Mouse (Mus musculus) embryonic stem cell, embryonic (primary cell): ENCODE results near the gene Cyp39a1.

Experiments used
- CTCF ChIA-PET, 4 experiments: fragments of 300-600 bp in 2 of 4; fragments of 350-600 bp in 2 of 4; sonication (Branson Sonifier 250); formaldehyde crosslinking; loops; one replicate each; lab custom pipeline; 2022; ENCODE audit warnings: inconsistent platforms in 2 of 4; lab: Charles Lee
- POLR2A ChIA-PET, 4 experiments: fragments of 300-600 bp in 2 of 4; fragments of 350-600 bp in 2 of 4; sonication (Branson Sonifier 250); formaldehyde crosslinking; loops; one replicate each; lab custom pipeline; 2022; ENCODE audit warnings: antibody characterized with exemption in 4 of 4, inconsistent platforms in 1 of 4; lab: Charles Lee

Gene Cyp39a1

GRCm38 (mm10) chr17:43724480-43724879, 57.3 kb downstream of the Cyp39a1 start:
- CTCF ChIA-PET = interaction anchor here in 1 of 4 experiments (0.6 kb wide), 1 partner anchor 159 kb away, joined by 4 read pairs; no protein-coding TSS in a partner anchor

GRCm38 (mm10) chr17:43731327-43731726, 64.1 kb downstream of the Cyp39a1 start:
- POLR2A ChIA-PET = no interaction called here
- CTCF ChIA-PET = no interaction called here

More at GRCm38 (mm10) chr17:43724480-43724879, 57.3 kb downstream of the Cyp39a1 start:
- POLR2A ChIA-PET = no interaction called here

GRCm38 (mm10) chr17:43731976-43732375, 64.8 kb downstream of the Cyp39a1 start:
- ChIA-PET CTCF (no interaction called here), POLR2A (no interaction called here)

- ChIA-PET CTCF (interaction anchor here in 1 of 4 experiments (0.6 kb wide), 1 partner anchor 1432 kb away, joined by 3 read pairs; no protein-coding TSS in a partner anchor), POLR2A (interaction anchor here in 2 of 4 experiments (0.6 kb wide), 2 partner anchors 371 to 467 kb away, joined by 4 to 5 read pairs; partner anchors contain the start of gene Enpp4 (in 1 of the 2))
Observed at GRCm38 (mm10) chr17:43734252-43734651, 67.0 kb downstream of the Cyp39a1 start.

GRCm38 (mm10) chr17:43743933-43744332, 76.7 kb downstream of the Cyp39a1 start:
- POLR2A ChIA-PET = interaction anchor here in 2 of 4 experiments (0.6 to 1.0 kb wide), 2 partner anchors 13 to 362 kb away, joined by 3 read pairs; no protein-coding TSS in a partner anchor
- CTCF ChIA-PET = no interaction called here

- CTCF ChIA-PET = interaction anchor here in 1 of 4 experiments (0.7 kb wide), 1 partner anchor 140 kb away, joined by 7 read pairs; no protein-coding TSS in a partner anchor
- POLR2A ChIA-PET = interaction anchor here in 2 of 4 experiments (0.6 to 1.0 kb wide), 3 partner anchors 13 to 362 kb away, joined by 3 to 4 read pairs (median 3); no protein-coding TSS in a partner anchor
Observed at GRCm38 (mm10) chr17:43744425-43744824, 77.2 kb downstream of the Cyp39a1 start.

GRCm38 (mm10) chr17:43751146-43751545, 83.9 kb downstream of the Cyp39a1 start:
- ChIA-PET CTCF (no interaction called here), POLR2A (interaction anchor here in 1 of 4 experiments (0.6 kb wide), 1 partner anchor 67 kb away, joined by 5 read pairs; no protein-coding TSS in a partner anchor)

- ChIA-PET CTCF (interaction anchor here in 3 of 4 experiments (0.6 to 1.5 kb wide), 3 partner anchors 52 to 401 kb away, joined by 3 to 4 read pairs (median 3); no protein-coding TSS in a partner anchor), POLR2A (no interaction called here)
Observed at GRCm38 (mm10) chr17:43752811-43753210, 85.6 kb downstream of the Cyp39a1 start.

GRCm38 (mm10) chr17:43754687-43755086, 87.5 kb downstream of the Cyp39a1 start:
- CTCF ChIA-PET = interaction anchor here in 1 of 4 experiments (1.5 kb wide), 1 partner anchor 115 kb away, joined by 5 read pairs; no protein-coding TSS in a partner anchor
- POLR2A ChIA-PET = no interaction called here

GRCm38 (mm10) chr17:43758607-43759259, 91.5 kb downstream of the Cyp39a1 start:
- POLR2A ChIA-PET = interaction anchor here in 1 of 4 experiments (0.6 kb wide), 1 partner anchor 48 kb away, joined by 3 read pairs; no protein-coding TSS in a partner anchor
- CTCF ChIA-PET = interaction anchor here (0.8 to 2.4 kb wide), 7 partner anchors 18 to 1383 kb away, joined by 3 to 6 read pairs (median 4); no protein-coding TSS in a partner anchor

- ChIA-PET POLR2A (no interaction called here), CTCF (no interaction called here)
Observed at GRCm38 (mm10) chr17:43784531-43784930, 117.3 kb downstream of the Cyp39a1 start.

GRCm38 (mm10) chr17:43788222-43788621, 121.0 kb downstream of the Cyp39a1 start:
- CTCF ChIA-PET = no interaction called here
- POLR2A ChIA-PET = no interaction called here

GRCm38 (mm10) chr17:43789376-43789775, 122.2 kb downstream of the Cyp39a1 start:
- ChIA-PET POLR2A (no interaction called here), CTCF (no interaction called here)

- CTCF ChIA-PET = no interaction called here
Observed at GRCm38 (mm10) chr17:43791751-43792150, 124.5 kb downstream of the Cyp39a1 start.

GRCm38 (mm10) chr17:43794731-43795280, 127.6 kb downstream of the Cyp39a1 start:
- ChIA-PET CTCF (no interaction called here), POLR2A (no interaction called here)

More at GRCm38 (mm10) chr17:43791751-43792150, 124.5 kb downstream of the Cyp39a1 start:
- POLR2A ChIA-PET = interaction anchor here in 1 of 4 experiments (0.6 to 1.3 kb wide), 2 partner anchors 38 to 105 kb away, joined by 3 to 4 read pairs; no protein-coding TSS in a partner anchor
